Mouse (Mus musculus) thymus, postnatal 0 days (tissue): ENCODE measurements around the gene Ptprt. TPM values are rescaled to one million over a fixed set of nuclear protein-coding genes. Genes with fewer than 3 reads are reported as not detected.

Experiments used
- DNase-seq: peaks from one replicate; pipeline ENCODE4 v3.0.0-alpha.2; 2015; ENCODE audit warnings: low spot score
- polyA plus RNA-seq: library from polyadenylated mRNA; unstranded; fragments of >200 nt; fragmentation: Nextera tagmentation; extraction: Ambion mirVana; gene quantifications from 2 replicates; pipeline ENCODE4 v1.2.1, GENCODE M21; 2015

Gene Ptprt
- polyA plus RNA-seq, 1 experiment from 2014 or later = 1.7 TPM

- no peak for DNase-seq
Observed at GRCm38 (mm10) chr2:162413073-162413812, 247.7 kb downstream of the Ptprt start.

DNA sequence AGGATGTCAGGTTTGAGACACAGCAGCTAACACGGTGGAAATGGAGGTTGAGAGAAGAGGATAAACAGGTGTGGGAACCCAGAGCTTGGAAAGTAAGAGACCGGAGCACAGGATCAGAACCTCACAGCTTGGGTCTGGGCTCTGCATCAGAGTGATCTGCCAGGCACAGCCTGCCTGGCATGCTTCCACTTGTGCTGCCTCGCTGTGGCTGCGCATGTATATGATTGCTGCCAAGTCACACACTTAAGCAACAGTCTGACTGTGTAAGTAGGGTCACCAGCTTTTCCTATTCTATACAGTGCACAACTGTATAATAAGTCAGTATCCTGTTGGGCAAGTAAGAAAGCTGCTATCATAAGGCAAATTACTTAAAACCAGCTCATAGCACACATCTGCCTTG, 249.9 kb downstream of the Ptprt start:
- DNase-seq = no peak

DNA sequence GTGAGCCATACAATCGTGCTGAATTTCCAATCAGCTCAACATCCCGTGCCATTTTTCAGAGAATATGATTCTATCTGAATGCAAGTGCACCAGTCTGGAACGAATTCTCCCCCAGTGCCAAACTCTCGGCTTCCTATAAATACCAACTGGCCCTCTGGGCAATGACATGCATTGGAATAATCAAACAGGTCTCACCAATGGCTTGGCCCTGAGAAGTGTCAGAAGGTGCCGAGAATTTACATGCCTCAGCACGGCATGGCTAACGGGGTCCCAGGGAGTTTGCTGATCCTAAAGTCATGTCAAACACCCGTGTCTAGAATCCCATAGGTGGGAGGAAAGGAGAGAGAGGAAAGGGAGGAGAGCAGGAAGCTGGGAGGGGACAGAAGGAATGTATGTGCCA, 251.7 kb downstream of the Ptprt start:
- no peak for DNase-seq

GRCm38 (mm10) chr2:162401316-162402100, 259.4 kb downstream of the Ptprt start:
- no peak for DNase-seq

DNA sequence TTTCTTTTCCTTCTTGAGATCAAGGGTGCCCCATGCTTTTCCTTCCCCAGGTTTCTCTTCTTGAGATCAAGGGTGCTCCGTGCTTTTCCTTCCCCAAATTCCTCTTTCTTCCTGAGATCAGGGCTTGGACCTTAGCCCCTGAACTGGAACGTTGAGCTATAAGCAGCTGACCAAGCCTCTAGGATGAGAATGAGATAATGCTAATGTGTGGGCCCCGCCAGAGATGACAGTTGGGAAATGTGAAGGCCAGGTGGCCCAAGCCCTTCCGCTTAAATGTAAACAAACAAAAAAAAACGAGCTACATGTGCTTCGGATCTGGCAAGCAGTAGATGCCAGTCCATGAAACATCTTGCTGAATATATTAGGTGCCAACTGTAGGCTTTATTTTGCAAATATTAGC, 266.3 kb downstream of the Ptprt start:
- no peak for DNase-seq

GRCm38 (mm10) chr2:162391834-162392233, 269.1 kb downstream of the Ptprt start:
- DNase-seq = no peak

GRCm38 (mm10) chr2:162377309-162377708, 283.6 kb downstream of the Ptprt start:
- no peak for DNase-seq

DNA sequence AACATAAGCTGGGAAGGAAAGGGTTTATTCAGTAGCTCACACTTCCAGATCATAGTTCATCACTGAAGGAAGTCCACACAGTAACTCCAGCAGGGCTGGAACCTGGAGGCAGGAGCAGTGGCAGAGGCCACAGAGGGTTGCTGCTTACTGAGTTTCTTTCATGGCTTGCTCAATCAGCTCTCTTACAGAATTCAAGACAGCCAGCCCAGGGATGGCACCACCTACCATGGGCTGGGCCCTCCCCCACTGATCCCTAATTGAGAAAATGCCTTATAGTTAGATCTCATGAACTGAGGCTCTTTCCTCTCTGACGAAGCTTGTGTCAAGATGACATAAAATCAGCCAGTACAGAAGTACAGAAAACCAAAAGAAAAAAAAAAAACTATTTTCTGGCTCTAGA, 311.9 kb downstream of the Ptprt start:
- DNase-seq = no peak

DNA sequence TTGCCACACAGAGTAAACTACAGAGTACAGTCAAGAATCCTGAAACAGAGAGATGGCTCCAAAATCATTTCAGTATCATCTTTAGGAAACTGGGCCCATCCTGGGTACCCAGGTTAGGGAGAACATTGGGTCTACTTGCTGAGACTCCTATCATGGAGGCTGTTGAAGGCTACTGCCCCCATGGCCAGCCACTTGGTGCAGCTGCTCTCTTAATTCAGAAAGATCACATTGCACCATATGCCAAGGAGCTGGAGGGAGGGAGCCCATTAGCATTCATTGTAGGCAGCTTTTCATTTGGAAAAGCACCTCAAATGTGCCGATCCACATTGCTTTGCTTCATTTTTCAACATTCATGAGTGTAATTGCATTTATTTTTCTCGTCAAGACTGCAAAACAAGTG, 319.1 kb downstream of the Ptprt start:
- DNase-seq = no peak

- no peak for DNase-seq
Observed at GRCm38 (mm10) chr2:162340231-162340630, 320.7 kb downstream of the Ptprt start.

DNA sequence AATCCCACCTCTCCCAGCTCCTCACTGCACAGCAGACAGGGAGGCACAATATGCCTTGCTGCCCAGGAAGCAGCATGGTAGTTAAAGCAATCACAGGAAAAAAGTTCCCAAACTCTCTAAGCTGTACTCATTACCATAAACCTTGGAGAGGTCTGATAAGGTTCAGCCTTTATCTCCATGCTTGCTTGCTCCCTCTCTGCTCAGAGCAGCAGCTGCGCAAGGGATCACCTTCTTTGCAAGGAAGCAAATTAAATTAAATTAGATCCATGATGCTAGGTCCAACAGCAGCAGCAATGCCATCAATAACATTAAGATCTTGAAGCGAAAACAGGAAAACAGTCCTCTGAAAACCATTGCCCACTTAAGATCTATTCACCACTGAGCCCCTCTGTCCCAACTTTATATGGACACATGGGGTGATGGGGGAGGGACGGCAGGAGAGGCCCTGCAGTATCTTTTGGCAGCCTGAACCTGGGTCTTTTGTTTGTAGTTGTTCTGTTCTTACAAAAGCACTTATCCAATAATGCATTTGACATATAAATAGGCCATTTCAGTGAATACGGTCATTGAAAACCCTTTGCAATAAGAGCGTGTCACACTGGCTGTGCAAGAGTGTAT, 328.8 kb downstream of the Ptprt start:
- no peak for DNase-seq

GRCm38 (mm10) chr2:162329430-162329829, 331.5 kb downstream of the Ptprt start:
- no peak for DNase-seq

- DNase-seq = no peak
Observed at GRCm38 (mm10) chr2:162322411-162322810, 338.5 kb downstream of the Ptprt start.

DNA sequence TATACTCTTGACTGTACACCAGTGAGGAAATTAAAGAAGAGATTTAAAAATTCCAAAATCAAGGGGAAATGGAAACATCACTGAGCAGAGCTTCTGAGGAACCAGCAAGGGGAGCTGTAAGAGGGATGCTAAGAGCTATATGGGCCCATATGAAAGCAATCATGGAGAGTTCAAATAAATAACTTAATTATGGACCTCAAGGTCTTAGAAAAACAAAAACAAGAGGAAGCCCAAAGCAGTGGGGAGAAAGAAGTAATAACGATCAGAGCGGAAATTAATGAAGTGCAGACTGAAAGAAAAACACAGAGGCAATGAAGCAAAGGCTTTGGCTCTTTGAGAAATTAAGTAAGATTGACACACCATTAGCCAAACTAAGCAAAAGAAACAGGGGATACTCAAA, 353.0 kb downstream of the Ptprt start:
- DNase-seq = no peak

- no peak for DNase-seq
Observed at GRCm38 (mm10) chr2:162294070-162294469, 366.9 kb downstream of the Ptprt start.

DNA sequence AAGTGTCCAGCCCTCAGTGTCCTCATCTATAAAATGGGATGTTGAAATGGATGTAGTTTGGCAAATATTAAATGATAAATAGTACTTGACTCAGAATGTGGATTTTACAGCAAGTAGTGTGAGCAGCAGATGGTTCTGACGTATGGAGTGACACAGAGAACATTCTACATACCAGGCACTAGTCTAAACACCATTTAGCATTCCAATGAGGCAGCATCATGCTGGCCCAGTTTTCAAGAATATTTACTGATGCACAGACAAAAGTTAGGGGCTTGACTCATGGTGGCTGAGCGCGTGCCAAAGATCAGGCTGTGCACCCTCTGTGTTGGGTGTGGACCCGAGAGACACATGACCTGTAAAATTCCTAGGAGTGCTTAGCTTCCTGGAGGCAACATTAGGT, 378.3 kb downstream of the Ptprt start:
- no peak for DNase-seq

GRCm38 (mm10) chr2:162282121-162282520, 378.8 kb downstream of the Ptprt start:
- no peak for DNase-seq

GRCm38 (mm10) chr2:162273826-162274225, 387.1 kb downstream of the Ptprt start:
- DNase-seq = no peak

- DNase-seq = no peak
Observed at GRCm38 (mm10) chr2:162251272-162251671, 409.7 kb downstream of the Ptprt start.

DNA sequence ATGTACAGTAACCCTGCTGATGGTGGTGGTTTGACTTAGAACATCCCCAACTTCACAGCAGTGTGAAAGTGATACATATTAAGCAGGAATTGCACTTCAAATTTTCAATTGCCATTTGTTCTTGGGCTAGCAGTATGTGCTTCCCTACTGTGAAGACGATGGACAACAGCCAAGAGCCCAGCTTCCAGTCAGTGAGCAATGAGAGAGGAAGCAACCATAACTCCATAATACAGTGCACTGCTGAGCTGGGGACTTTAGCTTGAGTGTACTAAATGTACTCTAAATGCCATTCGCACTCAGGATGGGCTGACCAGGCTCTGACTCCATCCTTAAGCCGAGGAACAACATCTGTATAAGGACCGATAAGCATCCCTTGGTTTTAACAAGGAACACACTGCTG, 412.7 kb downstream of the Ptprt start:
- DNase-seq = no peak

DNA sequence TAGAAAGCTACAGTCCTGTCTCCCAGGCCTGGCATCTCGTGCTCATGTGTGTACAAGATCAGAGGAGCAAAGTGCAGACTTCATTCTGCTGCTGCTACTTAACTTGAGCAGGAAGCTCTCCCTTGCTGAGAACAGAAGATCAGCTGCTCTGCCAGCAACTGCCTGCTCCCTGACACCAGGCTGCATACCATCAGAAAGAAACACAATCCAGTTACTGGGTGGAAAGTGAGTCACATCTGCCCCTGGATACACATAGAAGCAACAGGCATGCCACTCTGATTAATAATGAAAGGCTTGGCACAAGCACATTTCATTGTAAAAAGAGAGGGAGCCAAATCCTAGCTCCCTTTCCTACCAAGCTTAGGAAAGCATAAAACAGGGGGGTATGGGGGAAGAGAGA, 438.5 kb downstream of the Ptprt start:
- no peak for DNase-seq

- DNase-seq = no peak
Observed at GRCm38 (mm10) chr2:162220586-162220985, 440.4 kb downstream of the Ptprt start.
